Mouse (Mus musculus): Measurements from ENCODE around the gene Bcl7b.

GRCm38 (mm10) chr5:135188214-135188554 is 20.1 kb downstream of the Bcl7b start:
- TF ChIP-seq CTCF (IDR thresholded peaks at IDR 0.05), result no peak
- TF ChIP-seq EP300 (IDR thresholded peaks at IDR 0.05), result no peak
